Mouse (Mus musculus): ENCODE measurements around the gene Mad2l1. TPM values are rescaled to one million over a fixed set of nuclear protein-coding genes. Genes with fewer than 3 reads are reported as not detected.

Gene Mad2l1
- 53.2 TPM for polyA plus RNA-seq (2014; fragmentation: Illumina TruSeq; extraction: RNeasy Lipid Tissue Mini Kit (QIAGEN cat#74804); ENCODE audit: low read depth, low replicate concordance)

GRCm38 (mm10) chr6:66535028-66535862 lies at the start of gene Mad2l1:
TSS of gene Mad2l1 (plus strand) at chr6:66535390.

GRCm38 (mm10) chr6:66559996-66560395 lies 24.8 kb downstream of the Mad2l1 start, which contains the start of gene Vmn1r32:
TSS of gene Vmn1r32 (minus strand) at chr6:66560096.

Other genes starting within 250 kb of the Mad2l1 start
- not detected for gene Vmn1r32, start 24.7 kb downstream of the Mad2l1 start, polyA plus RNA-seq (2014; fragmentation: Illumina TruSeq; extraction: RNeasy Lipid Tissue Mini Kit (QIAGEN cat#74804); ENCODE audit: low read depth, low replicate concordance)
- not detected for gene Vmn1r33, start 82.9 kb downstream of the Mad2l1 start, polyA plus RNA-seq (2014; fragmentation: Illumina TruSeq; extraction: RNeasy Lipid Tissue Mini Kit (QIAGEN cat#74804); ENCODE audit: low read depth, low replicate concordance)
- gene Vmn1r34, start 108.5 kb downstream of the Mad2l1 start, polyA plus RNA-seq (2014; fragmentation: Illumina TruSeq; extraction: RNeasy Lipid Tissue Mini Kit (QIAGEN cat#74804); ENCODE audit: low read depth, low replicate concordance), result not detected
- gene Vmn1r35, start 150.5 kb downstream of the Mad2l1 start, polyA plus RNA-seq (2014; fragmentation: Illumina TruSeq; extraction: RNeasy Lipid Tissue Mini Kit (QIAGEN cat#74804); ENCODE audit: low read depth, low replicate concordance), result not detected
- not detected for gene Vmn1r36, start 183.8 kb downstream of the Mad2l1 start, polyA plus RNA-seq (2014; fragmentation: Illumina TruSeq; extraction: RNeasy Lipid Tissue Mini Kit (QIAGEN cat#74804); ENCODE audit: low read depth, low replicate concordance)
- not detected for gene Vmn1r37, start 194.0 kb downstream of the Mad2l1 start, polyA plus RNA-seq (2014; fragmentation: Illumina TruSeq; extraction: RNeasy Lipid Tissue Mini Kit (QIAGEN cat#74804); ENCODE audit: low read depth, low replicate concordance)
- gene Vmn1r38, start 247.2 kb downstream of the Mad2l1 start, polyA plus RNA-seq (2014; fragmentation: Illumina TruSeq; extraction: RNeasy Lipid Tissue Mini Kit (QIAGEN cat#74804); ENCODE audit: low read depth, low replicate concordance), result not detected

Measured in sigmoid colon, adult 10 weeks (tissue).